Mouse (Mus musculus) cerebellum, adult 2 months (tissue): ENCODE data around the gene Cped1. TPM values are rescaled to one million over a fixed set of nuclear protein-coding genes. Genes with fewer than 3 reads are reported as not detected.

ENCODE experiments used
- DNase-seq, 2 experiments: peaks; one replicate each; pipeline ENCODE4 v3.0.0; 2021
- H3K27ac ChIP-seq: fragments of 200-500 bp; 2 replicates; pipeline ENCODE4 v1.5.1; 2012; ENCODE audit warnings: low read length, control low read depth, inconsistent platforms; ENCODE audit not compliant: insufficient read depth
- H3K27me3 ChIP-seq: fragments of 200-500 bp; 2 replicates; pipeline ENCODE4 v1.6.1; 2012; ENCODE audit warnings: inconsistent platforms, mild to moderate bottlenecking, low read length, moderate library complexity; ENCODE audit not compliant: control insufficient read depth, insufficient read depth
- H3K4me1 ChIP-seq: fragments of 200-500 bp; 2 replicates; pipeline ENCODE4 v1.6.1; 2011; ENCODE audit warnings: low read length; ENCODE audit not compliant: control insufficient read depth, insufficient read depth
- H3K4me3 ChIP-seq: fragments of 200-500 bp; replicated peaks from 2 replicates; pipeline ENCODE3; 2011; ENCODE audit warnings: mild to moderate bottlenecking, low read depth, low read length, control low read depth; ENCODE audit not compliant: insufficient read depth
- CTCF ChIP-seq: fragments of 200-500 bp; IDR thresholded peaks from 2 replicates; pipeline ENCODE4 v1.5.1; 2011; ENCODE audit warnings: low read depth, mild to moderate bottlenecking, control low read depth, low read length, moderate library complexity, borderline replicate concordance; ENCODE audit not compliant: insufficient read depth
- POLR2A ChIP-seq: fragments of 200-500 bp; IDR thresholded peaks from 2 replicates; pipeline ENCODE4 v1.6.1; 2011; ENCODE audit warnings: low read length, control low read depth, borderline replicate concordance; ENCODE audit not compliant: insufficient read depth
- WGBS: fragments of 180-500 bp; shearing (Covaris S2); methylation state at CpG from one replicate; pipeline ENCODE4 v1.1.7; 2018; 5-methylcytosine and 5-hydroxymethylcytosine counted together
- polyA plus RNA-seq: library from polyadenylated mRNA; depleted of rRNA; stranded (reverse); fragments of >200 nt; gene quantifications from 2 replicates; pipeline ENCODE4 v1.2.3, GENCODE M21; 2012

The Cped1 gene
- polyA plus RNA-seq, 1 experiment, result 1.1 TPM

- no peak for DNase-seq
- Histone ChIP-seq H3K27me3 (no peaks in the 10 kb centered on the region; the same call in 1 of the 2 replicates), H3K4me1 (no peaks in the 10 kb centered on the region), H3K4me3 (no peak overlapping the region), H3K27ac (no peak overlapping the region)
- WGBS, result 82% methylated on average over 6 of the region's 6 CpGs
- TF ChIP-seq POLR2A (no peak), CTCF (no peak)
Measured at GRCm38 (mm10) chr6:22214665-22215064, 228.9 kb downstream of the Cped1 start.

DNA sequence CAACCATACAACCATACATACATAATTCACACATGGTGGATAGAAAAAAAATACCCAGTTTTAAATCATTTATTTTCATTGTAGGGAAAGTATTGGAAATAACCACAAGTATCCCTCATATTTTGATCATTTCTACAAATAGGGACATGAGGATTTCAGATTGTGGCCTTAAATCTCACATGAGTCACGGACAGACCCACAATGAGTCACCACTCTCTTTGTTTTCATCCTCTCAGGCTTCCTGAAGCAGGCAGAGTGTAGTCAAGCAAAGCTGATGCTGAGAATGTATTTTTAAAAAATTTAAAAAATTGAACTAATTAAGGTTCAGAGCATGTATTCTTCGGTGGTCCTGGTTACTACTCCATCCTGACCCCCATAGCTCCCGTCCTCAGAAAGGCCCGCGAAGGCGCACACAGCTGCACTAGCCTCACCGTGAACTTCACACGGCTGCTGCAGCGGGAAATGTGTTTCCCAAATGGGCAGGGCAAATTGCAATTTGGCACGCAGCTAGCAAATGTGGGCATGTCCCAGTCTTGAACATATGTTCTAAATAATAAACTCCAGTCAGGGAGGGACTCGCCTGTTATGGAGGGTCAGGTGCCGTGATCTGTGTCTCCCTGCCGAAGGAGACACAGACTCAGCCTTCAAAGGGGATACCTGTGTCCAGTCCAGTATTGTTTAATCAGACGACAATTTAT, 230.7 kb downstream of the Cped1 start:
- no peak for DNase-seq
- H3K27me3 ChIP-seq, result no peaks in the 10 kb centered on the region; the same call in 1 of the 2 replicates
- TF ChIP-seq POLR2A (no peak), CTCF (no peak)
- no peak overlapping the region for H3K4me3 ChIP-seq
- no peaks in the 10 kb centered on the region for H3K4me1 ChIP-seq
- H3K27ac ChIP-seq, result no peak overlapping the region
- 35% methylated on average over 14 of the region's 14 CpGs for WGBS

GRCm38 (mm10) chr6:22221134-22221533, 235.4 kb downstream of the Cped1 start:
- WGBS, result 93% methylated on average over 8 of the region's 8 CpGs
- H3K4me1 ChIP-seq, result no peaks in the 10 kb centered on the region
- TF ChIP-seq POLR2A (no peak), CTCF (no peak)
- H3K27ac ChIP-seq, result no peak overlapping the region
- H3K4me3 ChIP-seq, result no peak overlapping the region
- DNase-seq, result no peak
- H3K27me3 ChIP-seq, result no peaks in the 10 kb centered on the region

GRCm38 (mm10) chr6:22222087-22222486, 236.4 kb downstream of the Cped1 start:
- WGBS, result 88% methylated on average over 4 of the region's 4 CpGs
- Histone ChIP-seq H3K27ac (no peak overlapping the region), H3K27me3 (no peaks in the 10 kb centered on the region), H3K4me3 (no peak overlapping the region), H3K4me1 (no peaks in the 10 kb centered on the region)
- no peak for DNase-seq
- TF ChIP-seq POLR2A (no peak), CTCF (no peak)

DNA sequence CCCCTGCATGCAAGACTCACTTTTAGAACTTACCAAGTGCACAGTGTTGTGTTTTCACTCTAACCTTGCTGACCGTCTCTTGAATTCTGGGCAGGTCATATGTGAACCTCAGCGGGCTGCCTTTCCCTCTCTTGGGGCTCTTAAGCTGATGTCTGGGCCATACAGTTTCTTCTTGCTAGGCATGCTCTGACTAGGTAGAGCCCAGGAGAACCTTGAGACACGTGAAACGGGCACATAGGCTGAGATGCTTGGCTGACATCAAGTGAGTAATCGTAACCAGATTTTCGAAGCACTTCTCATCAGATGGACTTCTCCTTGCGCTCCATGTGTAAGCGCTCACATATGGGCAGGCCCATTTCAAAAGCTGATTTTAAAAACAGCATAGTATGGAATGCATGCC, 237.2 kb downstream of the Cped1 start:
- Histone ChIP-seq H3K27me3 (no peaks in the 10 kb centered on the region), H3K27ac (no peak overlapping the region), H3K4me3 (no peak overlapping the region), H3K4me1 (no peaks in the 10 kb centered on the region)
- 94% methylated on average over 8 of the region's 8 CpGs for WGBS
- TF ChIP-seq POLR2A, result no peak
- no peak for TF ChIP-seq CTCF
- no peak for DNase-seq

- Histone ChIP-seq H3K4me1 (no peaks in the 10 kb centered on the region), H3K27ac (no peak overlapping the region), H3K27me3 (no peaks in the 10 kb centered on the region), H3K4me3 (no peak overlapping the region)
- WGBS, result 91% methylated on average over 4 of the region's 4 CpGs
- DNase-seq, result no peak
- TF ChIP-seq POLR2A (no peak), CTCF (no peak)
Measured at GRCm38 (mm10) chr6:22224351-22224750, 238.6 kb downstream of the Cped1 start.

DNA sequence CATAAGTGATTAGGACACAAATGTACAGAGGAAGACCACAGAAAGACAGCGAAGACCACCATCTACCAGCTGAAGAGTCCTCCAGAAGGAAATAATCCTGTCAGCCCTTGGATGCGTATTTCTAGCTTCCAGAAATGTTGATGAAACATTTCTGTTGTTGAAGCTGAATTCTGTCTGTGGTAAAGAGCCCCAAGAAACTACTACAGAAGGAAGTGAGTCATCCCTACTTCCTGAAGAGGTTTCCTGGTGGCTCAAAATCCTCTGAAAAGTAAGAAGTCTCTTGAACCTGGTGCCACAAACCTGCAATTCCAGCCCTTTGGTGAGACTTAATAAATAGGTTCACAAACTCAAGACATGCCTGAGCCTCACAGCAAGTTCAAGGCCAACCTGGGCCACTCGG, 245.5 kb downstream of the Cped1 start:
- DNase-seq, result no peak
- Histone ChIP-seq H3K27me3 (no peaks in the 10 kb centered on the region), H3K4me1 (no peaks in the 10 kb centered on the region), H3K4me3 (no peak overlapping the region), H3K27ac (no peak overlapping the region)
- TF ChIP-seq POLR2A, result no peak
- TF ChIP-seq CTCF, result no peak
- 89% methylated on average over 3 of the region's 3 CpGs for WGBS

- Histone ChIP-seq H3K4me3 (no peak overlapping the region), H3K27me3 (no peaks in the 10 kb centered on the region)
- 63% methylated on average over 6 of the region's 6 CpGs for WGBS
Measured at GRCm38 (mm10) chr6:22233517-22233916, 247.8 kb downstream of the Cped1 start.

More at GRCm38 (mm10) chr6:22233517-22233916, 247.8 kb downstream of the Cped1 start:
- TF ChIP-seq CTCF (no peak), POLR2A (no peak)
- Histone ChIP-seq H3K27ac (no peak overlapping the region), H3K4me1 (no peaks in the 10 kb centered on the region)
- DNase-seq, result no peak
